Mouse (Mus musculus): ENCODE results near the gene H2-M11.

H2-M11 gene

GRCm38 (mm10) chr17:36546775-36547174 lies at the start of gene H2-M11:
TSS of gene H2-M11 (plus strand) at chr17:36547075.
- DNase-seq (ENCODE audit: extremely low spot score, low read depth, low spot score) = no peak

- DNase-seq (ENCODE audit: extremely low spot score, low read depth, low spot score) = no peak
Measured at GRCm38 (mm10) chr17:36500435-36500834, 46.4 kb upstream of the H2-M11 start.

- DNase-seq (ENCODE audit: extremely low spot score, low read depth, low spot score) = no peak
Measured at GRCm38 (mm10) chr17:36503910-36504309, 43.0 kb upstream of the H2-M11 start.

All from hindlimb bud, embryonic 11.5 days (tissue).